Mouse (Mus musculus): ENCODE results near the gene Syt9.
"Not testable (repeated sequence)": the region's sequence is repeated elsewhere in the genome, so short reads cannot be mapped to it uniquely, and the experiment has no call there.

The Syt9 gene

GRCm38 (mm10) chr7:107461699-107462440 lies 91.3 kb downstream of the Syt9 start:
- DNase-seq: no peak

GRCm38 (mm10) chr7:107462962-107463361 lies 92.4 kb downstream of the Syt9 start:
- DNase-seq: no peak

GRCm38 (mm10) chr7:107465081-107465480 lies 94.6 kb downstream of the Syt9 start:
- DNase-seq: no peak

GRCm38 (mm10) chr7:107478979-107479965 lies 108.7 kb downstream of the Syt9 start:
- DNase-seq: no peak

- DNase-seq: not testable (repeated sequence)
Observed at GRCm38 (mm10) chr7:107485709-107486108, 115.2 kb downstream of the Syt9 start.

GRCm38 (mm10) chr7:107495428-107495827 lies 124.9 kb downstream of the Syt9 start:
- no peak for DNase-seq

GRCm38 (mm10) chr7:107496923-107497322 lies 126.4 kb downstream of the Syt9 start:
- DNase-seq: no peak

- DNase-seq: no peak
Observed at GRCm38 (mm10) chr7:107500641-107501040, 130.1 kb downstream of the Syt9 start.

- DNase-seq: no peak
Observed at GRCm38 (mm10) chr7:107504761-107505712, 134.5 kb downstream of the Syt9 start.

- no peak for DNase-seq
Observed at GRCm38 (mm10) chr7:107507920-107508319, 137.4 kb downstream of the Syt9 start.

- no peak for DNase-seq
Observed at GRCm38 (mm10) chr7:107509740-107510139, 139.2 kb downstream of the Syt9 start.

- DNase-seq: no peak
Observed at GRCm38 (mm10) chr7:107516704-107517410, 146.3 kb downstream of the Syt9 start.

- DNase-seq: no peak
Observed at GRCm38 (mm10) chr7:107519256-107520025, 148.9 kb downstream of the Syt9 start.

- no peak for DNase-seq
Observed at GRCm38 (mm10) chr7:107521411-107521810, 150.9 kb downstream of the Syt9 start.

- DNase-seq: peak; percentile 11
Observed at GRCm38 (mm10) chr7:107526299-107526698, 155.8 kb downstream of the Syt9 start.

GRCm38 (mm10) chr7:107528169-107528772 lies 157.7 kb downstream of the Syt9 start:
- no peak for DNase-seq

GRCm38 (mm10) chr7:107529364-107529763 lies 158.8 kb downstream of the Syt9 start:
- DNase-seq: no peak

- no peak for DNase-seq
Observed at GRCm38 (mm10) chr7:107535311-107535710, 164.8 kb downstream of the Syt9 start.

GRCm38 (mm10) chr7:107536516-107536915 lies 166.0 kb downstream of the Syt9 start:
- no peak for DNase-seq

- no peak for DNase-seq
Observed at GRCm38 (mm10) chr7:107540034-107540433, 169.5 kb downstream of the Syt9 start.

- DNase-seq: no peak
Observed at GRCm38 (mm10) chr7:107545011-107545410, 174.5 kb downstream of the Syt9 start.

All from liver (tissue).